Mouse (Mus musculus) stomach, embryonic 15.5 days (tissue): Measurements from ENCODE around the gene Fam189b. TPM values are rescaled to one million over a fixed set of nuclear protein-coding genes. Genes with fewer than 3 reads are reported as not detected.
"Not testable (repeated sequence)": the region's sequence is repeated elsewhere in the genome, so short reads cannot be mapped to it uniquely, and the experiment has no call there.

ENCODE experiments used
- ATAC-seq: fragments of 200-750 bp; cut with Nextera tagmentation; 2 replicates; pipeline ENCODE4 v1.8.0; 2017; ENCODE audit warnings: low read depth, moderate number of reproducible peaks, moderate TSS enrichment; ENCODE audit not compliant: insufficient read depth, low FRiP score
- H3K27ac ChIP-seq: fragments of 300-500 bp; sonication (generic); 2 replicates; pipeline ENCODE4 v1.5.1; 2015; ENCODE audit warnings: mild to moderate bottlenecking, inconsistent platforms
- H3K27me3 ChIP-seq: fragments of 300-500 bp; sonication (generic); replicated peaks from 2 replicates; pipeline ENCODE4 v1.6.1; 2015; ENCODE audit warnings: inconsistent platforms
- H3K36me3 ChIP-seq: fragments of 300-500 bp; sonication (generic); 2 replicates; pipeline ENCODE4 v1.6.1; 2015; ENCODE audit warnings: inconsistent platforms
- H3K4me1 ChIP-seq: fragments of 300-500 bp; sonication (generic); 2 replicates; pipeline ENCODE4 v1.6.1; 2015; ENCODE audit warnings: inconsistent platforms
- H3K4me2 ChIP-seq: fragments of 300-500 bp; sonication (generic); 2 replicates; pipeline ENCODE4 v1.6.1; 2015; ENCODE audit warnings: mild to moderate bottlenecking, inconsistent platforms
- H3K4me3 ChIP-seq: fragments of 300-500 bp; sonication (generic); replicated peaks from 2 replicates; pipeline ENCODE4 v1.5.1; 2015; ENCODE audit warnings: inconsistent platforms
- H3K9ac ChIP-seq: fragments of 300-500 bp; sonication (generic); 2 replicates; pipeline ENCODE4 v1.6.1; 2015; ENCODE audit warnings: inconsistent platforms
- H3K9me3 ChIP-seq: fragments of 300-500 bp; sonication (generic); 2 replicates; pipeline ENCODE4 v1.6.1; 2016; ENCODE audit warnings: inconsistent platforms
- WGBS: fragments of 180-500 bp; shearing (Covaris S2); methylation state at CpG from one replicate; pipeline ENCODE4 v1.1.7; 2015; 5-methylcytosine and 5-hydroxymethylcytosine counted together
- polyA plus RNA-seq: library from polyadenylated mRNA; unstranded; fragments of >200 nt; fragmentation: Nextera tagmentation; extraction: Ambion mirVana; gene quantifications from 2 replicates; pipeline ENCODE4 v1.2.1, GENCODE M21; 2015

Gene Fam189b
- polyA plus RNA-seq, 1 experiment from 2014 or later = 21.1 TPM

DNA sequence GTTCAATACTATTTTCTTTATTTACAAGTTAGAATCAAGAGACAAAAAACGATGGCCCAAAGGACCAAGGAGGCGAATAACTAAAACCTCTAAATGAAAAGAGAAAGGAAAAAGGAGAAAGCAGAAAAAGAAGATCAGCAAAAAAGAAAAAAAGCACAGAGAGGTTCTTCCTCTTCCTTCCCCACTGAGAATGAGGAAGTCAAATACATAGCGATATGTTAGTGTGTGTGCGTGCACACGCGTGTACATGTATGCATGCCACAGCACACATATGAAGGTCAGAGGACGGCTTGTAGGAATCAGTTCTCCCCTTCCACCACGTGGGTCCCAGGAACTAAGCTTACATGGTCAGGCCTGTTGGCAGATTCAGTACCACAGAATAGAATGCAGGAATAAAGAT is 26.0 kb upstream of the Fam189b start:
- H3K4me2 ChIP-seq = no peak overlapping the region
- no peak for ATAC-seq
- H3K27ac ChIP-seq = no peak overlapping the region
- no peaks in the 10 kb centered on the region for H3K36me3 ChIP-seq
- no peaks in the 10 kb centered on the region for H3K9me3 ChIP-seq
- H3K4me3 ChIP-seq = no peak overlapping the region
- peaks cover 8% of the 10 kb centered on the region; the same call in 1 of the 2 replicates for H3K4me1 ChIP-seq
- no peak overlapping the region for H3K9ac ChIP-seq
- WGBS = 87% methylated on average over 8 of the region's 8 CpGs
- H3K27me3 ChIP-seq = peaks cover 13% of the 10 kb centered on the region; the same call in 1 of the 2 replicates

DNA sequence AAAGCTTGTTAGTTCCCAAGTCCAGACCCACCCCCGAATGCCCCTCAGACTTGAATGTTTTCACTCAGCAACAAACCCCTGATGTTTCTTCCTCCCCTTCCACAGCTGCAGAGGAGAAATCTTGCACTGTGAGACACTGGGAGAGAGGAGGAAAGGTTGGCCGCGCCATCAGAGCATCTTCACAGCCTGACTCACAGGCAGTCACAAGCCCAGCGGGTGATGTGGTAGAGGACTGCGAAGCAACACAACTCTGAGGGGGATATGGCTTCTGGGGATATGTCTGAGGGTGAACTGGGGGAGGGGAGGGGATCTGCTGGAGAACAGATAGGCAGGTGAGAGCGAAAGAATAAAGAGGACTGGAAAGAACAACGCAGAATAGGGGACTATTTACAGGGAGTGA is 24.3 kb upstream of the Fam189b start:
- H3K4me3 ChIP-seq = no peak overlapping the region
- WGBS = 21% methylated on average over 7 of the region's 7 CpGs
- H3K27me3 ChIP-seq = peaks cover 13% of the 10 kb centered on the region; the same call in 1 of the 2 replicates
- ATAC-seq = no peak
- peaks cover 9% of the 10 kb centered on the region for H3K4me1 ChIP-seq
- no peaks in the 10 kb centered on the region for H3K36me3 ChIP-seq
- H3K4me2 ChIP-seq = no peak overlapping the region
- H3K9me3 ChIP-seq = no peaks in the 10 kb centered on the region
- no peak overlapping the region for H3K9ac ChIP-seq
- H3K27ac ChIP-seq = no peak overlapping the region

DNA sequence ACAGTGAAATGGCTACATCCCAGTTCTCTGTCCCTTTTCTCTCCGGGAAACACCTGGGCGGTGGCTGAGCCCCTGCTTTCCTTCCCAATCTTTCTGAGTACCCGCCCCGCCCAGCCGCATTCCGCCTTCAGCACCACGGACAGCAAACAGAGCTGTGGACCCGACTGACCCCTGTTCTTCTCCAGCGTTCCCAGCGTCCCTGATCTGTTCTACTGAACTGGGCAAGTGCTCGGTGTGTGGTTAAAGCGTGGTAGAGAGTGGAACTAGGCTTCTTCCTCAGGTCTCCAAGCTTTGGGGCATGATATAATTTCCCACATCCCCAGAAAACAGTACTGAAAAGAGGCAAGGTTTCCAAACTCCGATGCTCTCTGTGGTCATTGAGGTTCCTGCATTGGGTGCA is 23.7 kb upstream of the Fam189b start:
- ATAC-seq = peak; percentile 53; the same call in 1 of the 2 replicates
- Histone ChIP-seq H3K27ac (no peak overlapping the region), H3K4me3 (peak overlapping the region; percentile 57), H3K9ac (no peak overlapping the region), H3K9me3 (no peaks in the 10 kb centered on the region), H3K4me2 (peak overlapping the region; percentile 100), H3K36me3 (no peaks in the 10 kb centered on the region), H3K4me1 (peaks cover 12% of the 10 kb centered on the region), H3K27me3 (peaks cover 13% of the 10 kb centered on the region; the same call in 1 of the 2 replicates)
- 1% methylated on average over 13 of the region's 13 CpGs for WGBS

DNA sequence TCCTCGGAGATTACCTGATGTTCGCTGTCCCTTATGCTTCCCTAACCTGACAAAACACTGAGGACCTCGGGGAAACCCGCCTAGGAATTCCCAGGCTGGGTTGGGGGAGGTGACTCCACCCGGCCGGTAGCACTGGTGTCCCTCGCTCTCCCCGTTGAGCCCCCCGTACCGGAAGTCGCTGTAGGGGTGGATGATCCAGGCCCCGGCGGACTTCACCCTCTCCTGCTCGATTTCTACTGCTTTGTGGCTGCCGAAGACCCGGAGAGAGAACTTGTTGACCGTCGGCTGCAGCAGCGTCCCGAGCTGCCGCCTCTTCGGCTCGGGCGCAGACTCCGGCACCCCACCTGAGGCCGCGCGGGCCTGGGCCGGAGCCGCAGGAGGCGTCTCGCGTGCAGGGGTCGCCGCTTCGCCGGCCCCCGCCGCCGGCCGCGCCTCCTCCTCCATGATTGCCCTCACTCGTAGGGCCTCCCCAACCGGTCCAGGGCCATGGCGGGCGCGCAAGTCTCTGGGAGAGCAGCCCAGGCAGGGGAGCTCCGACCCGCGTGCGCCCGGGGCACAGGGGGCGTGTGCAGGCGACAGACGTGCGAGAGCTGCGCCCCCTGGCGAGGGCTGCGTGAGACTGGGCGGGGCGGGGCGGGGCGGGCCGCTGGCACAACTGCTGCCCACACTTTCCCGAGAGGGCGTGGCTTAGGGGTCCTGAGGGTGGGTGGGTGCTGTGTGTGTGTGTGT is 23.2 kb upstream of the Fam189b start, which contains the start of gene Hcn3:
TSS of gene Hcn3 (minus strand) at position 581 of the 729 bp plus-strand sequence.
- ATAC-seq = peak; percentile 56; the same call in 1 of the 2 replicates
- H3K4me1 ChIP-seq = peaks cover 12% of the 10 kb centered on the region

DNA sequence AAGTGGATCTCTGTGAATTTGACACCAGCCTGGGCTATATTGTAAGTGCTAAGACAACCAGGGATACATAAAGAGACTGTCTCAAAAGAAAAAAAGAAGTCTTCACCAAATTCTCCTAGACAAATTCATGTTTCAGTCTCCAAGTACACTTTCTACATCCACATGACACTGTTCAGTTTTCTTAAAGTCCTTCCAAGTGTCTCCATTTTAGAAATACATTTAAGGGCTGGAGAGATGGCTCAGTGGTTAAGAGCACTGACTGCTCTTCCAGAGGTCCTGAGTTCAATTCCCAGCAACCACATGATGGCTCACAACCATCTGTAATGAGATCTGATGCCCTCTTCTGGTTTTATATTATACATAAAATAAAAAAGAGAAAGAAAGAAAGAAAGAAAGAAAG is 21.7 kb upstream of the Fam189b start:
- ATAC-seq, H3K36me3 ChIP-seq, H3K9me3 ChIP-seq, H3K4me2 ChIP-seq, H3K27ac ChIP-seq, H3K4me3 ChIP-seq, H3K9ac ChIP-seq: not testable (repeated sequence)
- Histone ChIP-seq H3K4me1 (peaks cover 20% of the 10 kb centered on the region), H3K27me3 (peaks cover 13% of the 10 kb centered on the region; the same call in 1 of the 2 replicates)

More for the DNA sequence above, 23.2 kb upstream of the Fam189b start, which contains the start of gene Hcn3:
- Histone ChIP-seq H3K4me2 (peak within 1 kb of the TSS; percentile 100), H3K9ac (no peak within 1 kb of the TSS), H3K36me3 (no peaks in the 10 kb centered on the region), H3K4me3 (peak within 1 kb of the TSS; percentile 57), H3K27ac (no peak within 1 kb of the TSS), H3K9me3 (no peaks in the 10 kb centered on the region), H3K27me3 (peaks cover 13% of the 10 kb centered on the region; the same call in 1 of the 2 replicates)
- WGBS = under 1% methylated on average over 53 of the region's 66 CpGs

DNA sequence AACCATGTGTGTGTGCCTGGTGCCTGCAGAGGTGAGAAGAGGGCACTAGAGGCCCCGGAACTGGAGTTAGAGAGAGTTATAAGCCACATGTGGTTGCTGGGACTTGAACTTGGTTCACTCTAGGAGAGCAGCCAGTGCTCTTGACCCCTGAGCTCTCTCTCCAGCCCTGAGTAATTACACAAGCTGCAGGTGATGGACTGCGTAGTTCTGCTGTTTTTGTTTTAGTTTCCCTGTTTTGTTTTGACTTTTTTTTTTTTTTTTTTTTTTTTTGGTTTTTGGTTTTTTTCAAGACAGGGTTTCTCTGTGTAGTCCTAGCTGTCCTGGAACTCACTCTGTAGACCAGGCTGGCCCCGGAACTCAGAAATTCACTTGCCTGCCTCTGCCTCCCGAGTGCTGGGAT is 21.2 kb upstream of the Fam189b start:
- Histone ChIP-seq H3K9ac (no peak overlapping the region), H3K4me3 (no peak overlapping the region), H3K4me2 (no peak overlapping the region), H3K36me3 (no peaks in the 10 kb centered on the region), H3K27ac (no peak overlapping the region), H3K27me3 (peaks cover 13% of the 10 kb centered on the region; the same call in 1 of the 2 replicates), H3K4me1 (peaks cover 24% of the 10 kb centered on the region), H3K9me3 (no peaks in the 10 kb centered on the region)
- 79% methylated on average over 4 of the region's 4 CpGs for WGBS
- no peak for ATAC-seq

DNA sequence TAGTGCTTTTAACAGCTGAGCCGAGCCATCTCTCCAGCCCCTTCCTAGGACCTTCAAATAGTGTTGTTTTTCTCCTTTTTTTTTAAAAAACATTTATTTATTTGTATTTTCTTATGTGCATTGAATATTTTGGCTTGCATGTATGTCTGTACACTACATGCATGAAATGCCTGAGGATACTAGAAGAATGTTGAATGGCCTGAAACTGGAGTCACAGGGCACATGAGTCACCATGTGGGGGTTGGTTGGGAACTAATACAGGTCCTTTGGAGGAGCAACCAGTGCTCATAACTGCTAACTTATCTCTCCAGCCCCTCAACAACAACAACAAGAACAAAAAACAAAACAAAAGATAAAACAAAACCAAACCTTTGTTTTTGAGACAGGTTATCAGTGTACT is 19.8 kb upstream of the Fam189b start:
- ATAC-seq = no peak
- peaks cover 10% of the 10 kb centered on the region; the same call in 1 of the 2 replicates for H3K27me3 ChIP-seq
- WGBS = 70% methylated on average over 1 of the region's 1 CpGs
- H3K9ac ChIP-seq = no peak overlapping the region
- H3K36me3 ChIP-seq = peaks cover 5% of the 10 kb centered on the region
- H3K4me3 ChIP-seq = no peak overlapping the region
- no peak overlapping the region for H3K27ac ChIP-seq
- no peak overlapping the region for H3K4me2 ChIP-seq
- H3K4me1 ChIP-seq = peaks cover 24% of the 10 kb centered on the region
- no peaks in the 10 kb centered on the region for H3K9me3 ChIP-seq

DNA sequence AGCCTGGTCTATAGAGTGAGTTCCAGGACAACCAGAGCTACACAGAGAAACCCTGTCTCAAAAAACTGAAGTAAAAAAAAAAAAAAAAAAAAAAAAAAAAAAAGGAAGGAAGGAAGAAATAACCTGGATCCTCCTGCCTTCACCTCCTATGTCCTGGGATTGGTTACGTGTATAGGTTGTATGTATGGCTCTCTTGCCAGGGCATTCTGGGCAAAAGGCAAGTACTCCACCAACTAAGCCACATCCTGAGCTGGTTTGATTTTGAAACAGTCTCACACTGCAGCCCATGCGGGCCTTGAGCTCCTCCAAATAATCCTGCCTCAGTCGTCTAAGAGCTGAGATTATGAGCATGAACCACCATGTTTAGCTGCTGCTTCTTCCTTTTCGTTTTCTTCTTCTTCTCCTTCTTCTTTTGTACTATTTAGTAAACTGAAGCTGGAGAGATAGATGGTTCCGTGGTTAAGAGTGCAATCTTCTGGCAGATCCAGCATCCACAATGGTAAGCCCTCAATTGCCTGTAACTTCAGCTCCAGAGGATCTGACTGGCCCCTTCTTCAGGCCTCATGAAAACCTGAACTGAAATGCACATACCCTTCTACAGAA is 19.2 kb upstream of the Fam189b start:
- Histone ChIP-seq H3K4me2 (peak overlapping the region; percentile 54), H3K9me3 (no peaks in the 10 kb centered on the region), H3K9ac (no peak overlapping the region), H3K4me3 (peak overlapping the region; percentile 92), H3K27ac (no peak overlapping the region; the same call in 1 of the 2 replicates), H3K4me1 (peaks cover 24% of the 10 kb centered on the region), H3K36me3 (peaks cover 10% of the 10 kb centered on the region), H3K27me3 (peaks cover 4% of the 10 kb centered on the region; the same call in 1 of the 2 replicates)
- 66% methylated on average over 5 of the region's 5 CpGs for WGBS
- no peak for ATAC-seq

- ATAC-seq = peak; percentile 98
- Histone ChIP-seq H3K36me3 (peaks cover 19% of the 10 kb centered on the region), H3K27ac (peak within 1 kb of the TSS; percentile 98), H3K9ac (peak within 1 kb of the TSS; percentile 90), H3K4me2 (peak within 1 kb of the TSS; percentile 54), H3K4me3 (peak within 1 kb of the TSS; percentile 92), H3K4me1 (peaks cover 22% of the 10 kb centered on the region), H3K27me3 (no peaks in the 10 kb centered on the region), H3K9me3 (no peaks in the 10 kb centered on the region)
- WGBS = under 1% methylated on average over 71 of the region's 79 CpGs
Observed at GRCm38 (mm10) chr3:89164506-89165267, 18.3 kb upstream of the Fam189b start, which contains the start of gene Clk2. Gene Clk2, plus strand, starts transcription at chr3:89164795.

GRCm38 (mm10) chr3:89165268-89165870 is 17.6 kb upstream of the Fam189b start:
- Histone ChIP-seq H3K9me3 (no peaks in the 10 kb centered on the region), H3K27ac (peak overlapping the region; percentile 98), H3K4me2 (peak overlapping the region; percentile 54), H3K36me3 (peaks cover 25% of the 10 kb centered on the region), H3K9ac (peak overlapping the region; percentile 90), H3K4me1 (peaks cover 16% of the 10 kb centered on the region; the same call in 1 of the 2 replicates), H3K4me3 (peak overlapping the region; percentile 92), H3K27me3 (no peaks in the 10 kb centered on the region)
- WGBS = 20% methylated on average over 12 of the region's 12 CpGs
- ATAC-seq = no peak

- no peaks in the 10 kb centered on the region for H3K9me3 ChIP-seq
- ATAC-seq = no peak
- H3K4me2 ChIP-seq = no peak overlapping the region
- H3K27ac ChIP-seq = no peak overlapping the region
- H3K4me3 ChIP-seq = no peak overlapping the region
- H3K36me3 ChIP-seq = peaks cover 31% of the 10 kb centered on the region
- H3K4me1 ChIP-seq = peaks cover 16% of the 10 kb centered on the region; the same call in 1 of the 2 replicates
- 92% methylated on average over 19 of the region's 19 CpGs for WGBS
- H3K9ac ChIP-seq = no peak overlapping the region
- no peaks in the 10 kb centered on the region for H3K27me3 ChIP-seq
Observed at GRCm38 (mm10) chr3:89166945-89167344, 16.0 kb upstream of the Fam189b start.
